Mouse (Mus musculus) embryonic facial prominence, embryonic 11.5 days (tissue): ENCODE measurements around the gene Gpatch4. TPM values are rescaled to one million over a fixed set of nuclear protein-coding genes. Genes with fewer than 3 reads are reported as not detected.
A peak's percentile ranks its signal among the peaks of the same experiment; 100 is the strongest.

Experiments
- ATAC-seq: fragments of 200-750 bp; cut with Nextera tagmentation; replicated peaks from 2 replicates; pipeline ENCODE4 v1.8.0; 2017; ENCODE audit warnings: low read depth; ENCODE audit not compliant: insufficient number of reproducible peaks, low FRiP score, low TSS enrichment
- DNase-seq: peaks from one replicate; pipeline ENCODE4 v3.0.0-alpha.2; 2015; ENCODE audit warnings: low spot score
- H3K27ac ChIP-seq: fragments of 300-500 bp; sonication (generic); replicated peaks from 2 replicates; pipeline ENCODE4 v1.5.1; 2014; ENCODE audit warnings: mild to moderate bottlenecking, low read depth, low read length, control low read depth
- H3K27me3 ChIP-seq: fragments of 300-500 bp; sonication (generic); 2 replicates; pipeline ENCODE4 v1.6.1; 2014; ENCODE audit warnings: mild to moderate bottlenecking, low read length, moderate library complexity, mixed read lengths; ENCODE audit not compliant: control insufficient read depth, insufficient read depth
- H3K36me3 ChIP-seq: fragments of 300-500 bp; sonication (generic); replicated peaks from 2 replicates; pipeline ENCODE4 v1.6.1; 2014; ENCODE audit warnings: low read depth, mild to moderate bottlenecking, low read length, moderate library complexity, mixed read lengths; ENCODE audit not compliant: control insufficient read depth, insufficient read depth
- H3K4me1 ChIP-seq: fragments of 300-500 bp; sonication (generic); 2 replicates; pipeline ENCODE4 v1.6.1; 2014; ENCODE audit warnings: low read length, mixed read lengths; ENCODE audit not compliant: control insufficient read depth, insufficient read depth
- H3K4me2 ChIP-seq: fragments of 300-500 bp; sonication (generic); 2 replicates; pipeline ENCODE4 v1.6.1; 2014; ENCODE audit warnings: low read depth, mild to moderate bottlenecking, control low read depth, low read length, moderate library complexity
- H3K4me3 ChIP-seq: fragments of 300-500 bp; sonication (generic); 2 replicates; pipeline ENCODE4 v1.5.1; 2014; ENCODE audit warnings: low read depth, low read length, control low read depth
- H3K9ac ChIP-seq: fragments of 300-500 bp; sonication (generic); replicated peaks from 2 replicates; pipeline ENCODE4 v1.6.1; 2014; ENCODE audit warnings: mild to moderate bottlenecking, control low read depth, low read length
- H3K9me3 ChIP-seq: fragments of 300-500 bp; sonication (generic); replicated peaks from 2 replicates; pipeline ENCODE4 v1.6.1; 2016; ENCODE audit warnings: mild to moderate bottlenecking, low read length, inconsistent platforms, mixed read lengths; ENCODE audit not compliant: control insufficient read depth
- WGBS: fragments of 180-500 bp; shearing (Covaris S2); extraction: QIAGEN DNeasy Blood & Tissue Kit; methylation state at CpG from one replicate; pipeline ENCODE4 v1.1.7; 2014; 5-methylcytosine and 5-hydroxymethylcytosine counted together
- polyA plus RNA-seq: library from polyadenylated mRNA; unstranded; fragments of >200 nt; fragmentation: Nextera tagmentation; extraction: Ambion mirVana; gene quantifications from 2 replicates; pipeline ENCODE4 v1.2.1, GENCODE M21; 2014

Gpatch4 gene
- polyA plus RNA-seq, 1 experiment from 2014 or later = 37.8 TPM

DNA sequence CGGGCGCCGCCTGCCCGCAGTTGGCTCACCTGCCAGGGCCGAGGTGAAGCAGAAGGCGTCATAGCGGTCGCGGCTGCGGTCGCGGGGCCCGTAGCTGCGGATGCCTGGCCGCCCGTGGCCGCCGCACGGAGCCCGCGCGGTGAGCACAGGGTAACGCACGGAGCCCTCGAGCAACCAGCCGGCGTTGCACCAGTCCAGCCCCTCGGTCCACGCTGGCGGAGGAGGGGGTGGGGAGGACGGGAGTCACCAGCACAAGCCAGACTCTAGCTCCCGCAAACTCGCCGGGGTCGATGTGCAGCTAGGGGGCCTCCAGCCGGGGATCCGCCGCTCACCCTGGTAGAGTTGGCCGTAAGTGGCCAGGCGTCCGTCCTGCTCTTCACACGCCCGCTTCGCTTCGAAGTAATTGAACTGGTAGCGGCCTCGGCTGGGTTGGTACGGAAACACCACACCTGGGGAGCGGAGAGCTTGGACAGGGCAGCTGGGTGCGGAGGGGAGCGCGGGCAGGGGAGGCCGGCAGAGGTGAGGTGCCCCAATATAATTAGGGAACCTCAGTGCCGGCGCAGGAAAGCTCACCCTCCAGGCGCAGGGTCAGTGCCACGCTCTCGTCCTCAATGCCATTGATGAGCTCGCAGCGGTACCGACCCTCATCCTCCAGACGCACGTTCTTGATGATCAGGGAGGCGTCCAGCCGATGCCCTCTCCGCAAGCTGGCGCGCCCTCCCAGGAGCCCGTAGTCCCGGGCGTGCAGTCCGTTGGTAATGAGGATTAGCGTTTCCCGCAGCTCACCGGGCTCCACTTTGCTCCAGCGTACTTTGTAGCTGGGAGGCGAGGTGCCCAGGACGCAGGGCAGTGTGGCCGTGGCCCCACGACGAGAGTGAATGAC lies 19.5 kb upstream of the Gpatch4 start:
- ATAC-seq (peak; percentile 66), DNase-seq (peak; percentile 42)
- Histone ChIP-seq H3K27me3 (peaks cover 44% of the 10 kb centered on the region), H3K4me2 (peak overlapping the region; percentile 95), H3K36me3 (no peaks in the 10 kb centered on the region), H3K9me3 (no peaks in the 10 kb centered on the region; the same call in 1 of the 2 replicates), H3K27ac (no peak overlapping the region), H3K4me3 (peak overlapping the region; percentile 51), H3K9ac (peak overlapping the region; percentile 25), H3K4me1 (peaks cover 10% of the 10 kb centered on the region)
- WGBS = 1% methylated on average over 81 of the region's 81 CpGs

DNA sequence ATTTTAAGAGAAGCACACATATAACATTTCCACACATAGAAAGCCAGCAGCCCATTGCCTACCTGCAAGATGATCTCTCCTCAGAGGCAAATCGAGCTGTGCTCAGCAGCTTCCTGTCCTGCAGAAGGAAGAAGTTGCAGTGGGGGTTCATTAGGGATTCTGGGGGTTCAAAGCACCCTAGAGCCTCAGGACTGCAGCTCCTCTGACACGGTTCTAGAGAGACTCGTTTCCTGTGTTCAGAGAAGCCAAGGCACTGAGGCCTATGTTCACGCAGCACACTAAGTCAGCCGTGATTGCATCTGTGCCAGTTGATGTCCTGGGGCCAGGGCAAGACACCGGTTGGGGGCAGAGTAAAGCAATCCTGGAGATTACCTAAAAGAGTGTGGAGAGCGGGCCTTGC lies 16.1 kb upstream of the Gpatch4 start:
- DNase-seq (no peak), ATAC-seq (no peak)
- Histone ChIP-seq H3K9me3 (no peaks in the 10 kb centered on the region; the same call in 1 of the 2 replicates), H3K4me3 (no peak overlapping the region), H3K27ac (no peak overlapping the region), H3K4me1 (peaks cover 10% of the 10 kb centered on the region), H3K36me3 (no peaks in the 10 kb centered on the region), H3K4me2 (no peak overlapping the region), H3K27me3 (peaks cover 31% of the 10 kb centered on the region), H3K9ac (no peak overlapping the region)
- 51% methylated on average over 7 of the region's 7 CpGs for whole genome bisulfite sequencing

DNA sequence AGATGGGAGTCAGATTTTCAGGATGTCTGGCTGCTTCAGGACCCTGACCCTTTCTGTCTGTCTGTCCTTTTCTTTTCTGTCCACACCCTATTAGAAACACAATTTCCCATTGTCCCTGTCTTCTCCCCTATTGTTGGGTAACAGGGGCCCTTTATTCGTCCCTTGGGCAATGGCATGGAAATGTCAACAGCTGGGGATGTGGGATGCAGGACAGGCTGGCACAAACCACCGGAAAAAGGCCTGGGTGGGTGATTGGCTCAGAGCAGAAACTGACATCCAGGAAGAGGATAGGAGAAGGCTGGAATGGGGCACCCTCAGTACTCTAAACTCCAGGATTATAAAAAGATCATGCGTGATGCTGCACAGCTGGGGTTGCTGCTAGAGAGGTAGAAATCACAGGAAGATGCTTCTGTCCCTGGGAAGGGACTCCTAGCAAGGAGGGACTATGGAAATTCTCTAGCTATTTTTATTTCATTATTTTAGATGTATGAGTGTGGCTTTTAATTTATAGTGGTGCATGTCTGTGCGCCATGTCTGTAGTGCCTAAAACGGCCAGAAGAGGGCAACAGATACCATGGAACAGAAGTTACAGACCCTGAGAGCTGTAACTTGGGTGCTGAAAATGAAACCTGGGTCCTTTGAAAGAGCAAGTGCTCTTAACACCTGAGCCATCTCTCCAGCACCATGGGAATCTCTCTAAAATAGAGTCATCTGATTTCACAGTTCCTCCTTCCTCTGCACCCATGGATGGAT lies 15.3 kb upstream of the Gpatch4 start, which contains the start of gene Hapln2:
Gene Hapln2, minus strand, starts transcription at position 150 of the 753 bp plus-strand sequence.
- H3K4me1 ChIP-seq = peaks cover 5% of the 10 kb centered on the region; the same call in 1 of the 2 replicates
- ATAC-seq = no peak
- no peak within 1 kb of the TSS for H3K9ac ChIP-seq
- no peak within 1 kb of the TSS for H3K27ac ChIP-seq
- DNase-seq = no peak
- H3K9me3 ChIP-seq = no peaks in the 10 kb centered on the region; the same call in 1 of the 2 replicates
- WGBS = 47% methylated on average over 5 of the region's 5 CpGs
- H3K4me3 ChIP-seq = no peak within 1 kb of the TSS
- H3K36me3 ChIP-seq = no peaks in the 10 kb centered on the region
- no peak within 1 kb of the TSS for H3K4me2 ChIP-seq
- peaks cover 23% of the 10 kb centered on the region for H3K27me3 ChIP-seq

DNA sequence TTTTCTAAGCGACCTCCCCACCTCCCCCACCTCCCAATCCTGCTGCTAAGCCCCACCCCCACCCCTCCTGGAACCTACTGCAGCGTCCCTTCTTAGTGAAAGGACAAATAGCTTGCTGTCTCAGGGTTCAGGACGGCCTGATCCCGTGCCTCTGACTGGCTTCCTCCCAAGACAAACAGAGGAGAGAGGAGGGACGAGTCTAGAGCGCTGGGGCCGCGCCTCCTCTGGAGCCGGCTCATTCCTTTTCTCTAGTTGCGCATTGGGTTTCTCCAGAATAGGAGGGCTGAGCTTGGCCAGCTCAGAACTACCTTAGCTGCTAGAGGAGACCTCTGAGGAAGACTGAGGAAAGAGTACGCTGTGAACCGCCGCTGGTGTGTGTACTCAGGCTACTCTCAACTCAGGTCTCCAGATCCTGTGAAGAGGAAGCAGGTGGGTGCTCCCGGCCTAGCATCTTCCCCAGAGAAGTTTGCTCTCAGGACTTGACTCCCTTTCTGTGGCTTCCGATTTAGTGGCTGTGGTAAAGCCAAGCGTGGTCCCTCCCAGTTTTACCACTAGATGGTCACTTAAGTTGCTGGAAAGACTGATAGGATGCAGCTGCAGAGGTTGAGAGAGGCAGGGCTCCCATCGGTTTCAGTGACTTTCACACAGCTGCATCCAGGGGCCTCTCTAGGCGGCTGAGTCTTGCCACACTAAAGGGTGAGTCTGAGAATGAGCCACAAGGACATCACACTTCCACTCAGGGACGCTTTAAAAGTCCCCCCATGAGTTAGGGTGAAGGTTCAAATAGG lies 12.1 kb upstream of the Gpatch4 start:
- no peak overlapping the region for H3K27ac ChIP-seq
- H3K27me3 ChIP-seq = no peaks in the 10 kb centered on the region; the same call in 1 of the 2 replicates
- no peak for ATAC-seq

DNA sequence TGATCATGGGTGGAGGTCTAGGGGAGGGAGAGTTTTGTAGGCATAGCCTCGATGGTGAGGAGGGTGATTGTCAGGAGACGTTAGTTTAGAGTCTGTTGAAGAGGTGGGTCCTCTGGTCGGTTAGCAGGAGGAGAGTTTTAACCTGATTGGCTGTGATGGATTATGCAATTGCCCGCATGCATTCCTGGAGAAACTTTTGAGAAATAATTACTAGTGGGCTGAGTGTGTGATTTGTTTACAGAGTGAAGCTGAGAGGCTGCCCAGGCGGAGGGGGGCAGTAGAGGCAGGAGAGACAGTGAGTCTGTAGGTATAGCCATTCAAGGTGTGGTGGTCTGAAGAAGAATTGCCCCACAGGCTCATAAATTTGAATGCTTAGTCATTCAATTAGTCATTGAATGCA lies 9.4 kb upstream of the Gpatch4 start:
- no peaks in the 10 kb centered on the region for H3K4me1 ChIP-seq
- H3K4me2 ChIP-seq = no peak overlapping the region
- H3K4me3 ChIP-seq = no peak overlapping the region
- no peak overlapping the region for H3K9ac ChIP-seq
- DNase-seq (no peak), ATAC-seq (no peak)
- no peaks in the 10 kb centered on the region for H3K27me3 ChIP-seq
- H3K36me3 ChIP-seq = no peaks in the 10 kb centered on the region
- H3K27ac ChIP-seq = no peak overlapping the region
- no peaks in the 10 kb centered on the region for H3K9me3 ChIP-seq
- WGBS = 78% methylated on average over 5 of the region's 5 CpGs

More for the DNA sequence above, 12.1 kb upstream of the Gpatch4 start:
- no peak overlapping the region for H3K4me2 ChIP-seq
- 16% methylated on average over 19 of the region's 19 CpGs for WGBS
- no peaks in the 10 kb centered on the region for H3K4me1 ChIP-seq
- H3K4me3 ChIP-seq = no peak overlapping the region
- no peaks in the 10 kb centered on the region; the same call in 1 of the 2 replicates for H3K9me3 ChIP-seq
- DNase-seq = no peak
- no peak overlapping the region for H3K9ac ChIP-seq
- H3K36me3 ChIP-seq = no peaks in the 10 kb centered on the region

DNA sequence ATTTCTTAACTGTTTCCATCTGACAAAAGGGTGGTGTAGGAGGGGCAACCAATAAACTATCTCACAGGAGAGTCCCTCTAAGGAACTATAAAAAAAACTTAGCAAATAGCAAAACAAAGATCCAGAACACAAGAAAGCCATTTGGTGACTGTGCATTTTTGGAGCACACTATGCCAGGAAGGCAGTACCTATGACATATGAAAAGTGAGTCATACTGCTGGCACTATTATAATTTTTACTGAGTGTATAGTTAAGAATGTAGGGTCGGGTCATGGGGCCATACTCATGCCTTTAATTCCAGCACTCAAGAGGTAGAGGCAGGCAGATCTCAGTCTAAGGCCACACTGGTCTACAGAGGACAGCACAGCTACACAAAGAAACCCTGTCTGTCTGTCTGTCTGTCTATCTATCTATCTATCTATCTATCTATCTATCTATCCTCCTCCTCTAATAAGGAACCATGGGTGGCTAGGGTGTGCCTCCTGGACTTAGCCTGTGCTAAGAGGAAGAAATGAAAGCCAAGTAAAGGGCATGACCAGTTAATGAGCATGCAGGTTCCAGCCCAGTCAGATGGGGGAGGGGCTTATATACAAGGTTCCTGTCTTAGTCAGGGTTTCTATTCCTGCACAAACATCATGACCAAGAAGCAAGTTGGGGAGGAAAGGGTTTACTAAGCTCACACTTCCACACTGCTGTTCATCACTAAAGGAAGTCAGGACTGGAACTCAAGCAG lies 7.2 kb upstream of the Gpatch4 start:
- Histone ChIP-seq H3K4me3 (no peak overlapping the region), H3K9me3 (no peaks in the 10 kb centered on the region), H3K4me2 (no peak overlapping the region), H3K4me1 (no peaks in the 10 kb centered on the region), H3K27me3 (no peaks in the 10 kb centered on the region), H3K36me3 (no peaks in the 10 kb centered on the region), H3K9ac (no peak overlapping the region), H3K27ac (no peak overlapping the region)
- DNase-seq (no peak), ATAC-seq (no peak)
- 81% methylated on average over 1 of the region's 1 CpGs for WGBS

DNA sequence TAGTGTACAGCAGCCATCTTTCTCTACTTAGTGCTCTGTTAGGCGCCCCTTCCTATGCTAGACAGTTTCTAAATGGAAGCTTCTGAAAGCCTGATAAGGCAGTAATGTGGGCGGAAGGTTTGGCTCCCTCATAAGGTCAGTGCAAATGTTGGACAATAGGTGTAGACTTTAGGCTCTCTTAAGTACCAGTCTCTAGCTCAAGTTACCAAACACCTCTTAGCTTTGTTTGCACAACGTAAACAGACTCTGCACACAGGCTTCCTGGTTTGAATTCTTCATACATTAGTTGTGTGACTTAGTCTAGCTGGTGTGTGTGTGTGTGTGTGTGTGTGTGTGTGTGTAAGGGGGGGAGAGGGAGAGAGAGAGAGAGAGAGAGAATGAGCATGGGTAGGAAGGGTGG lies 6.6 kb downstream of the Gpatch4 start:
- 83% methylated on average over 3 of the region's 3 CpGs for WGBS
- DNase-seq = no peak
- no peaks in the 10 kb centered on the region for H3K9me3 ChIP-seq
- no peaks in the 10 kb centered on the region for H3K4me1 ChIP-seq
- H3K4me2 ChIP-seq = no peak overlapping the region
- H3K27ac ChIP-seq = no peak overlapping the region
- no peak for ATAC-seq
- H3K4me3 ChIP-seq = no peak overlapping the region
- no peak overlapping the region for H3K9ac ChIP-seq
- no peaks in the 10 kb centered on the region for H3K27me3 ChIP-seq
- no peaks in the 10 kb centered on the region; the same call in 1 of the 2 replicates for H3K36me3 ChIP-seq
